Mouse (Mus musculus) embryonic facial prominence, embryonic 14.5 days (tissue): ENCODE measurements at regions not wholly inside any gene's neighbourhood (a gene's known extent, or its start where the extent isn't known, plus 50 kb on each side); places are given as distances from the start of the nearest gene placed in this dataset.

Experiments used
- ATAC-seq: fragments of 200-750 bp; cut with Nextera tagmentation; 2 replicates; pipeline ENCODE4 v1.8.0; 2017; ENCODE audit warnings: low read depth, moderate number of reproducible peaks, moderate TSS enrichment
- DNase-seq: peaks from one replicate; pipeline ENCODE4 v3.0.0-alpha.2; 2015; ENCODE audit warnings: low spot score
- H3K27ac ChIP-seq: fragments of 300-500 bp; sonication (generic); replicated peaks from 2 replicates; pipeline ENCODE4 v1.5.1; 2014; ENCODE audit warnings: low read depth, mild to moderate bottlenecking, low read length, moderate library complexity
- H3K27me3 ChIP-seq: fragments of 300-500 bp; sonication (generic); replicated peaks from 2 replicates; pipeline ENCODE4 v1.6.1; 2014; ENCODE audit warnings: low read length; ENCODE audit not compliant: control insufficient read depth, insufficient read depth
- H3K36me3 ChIP-seq: fragments of 300-500 bp; sonication (generic); 2 replicates; pipeline ENCODE4 v1.6.1; 2014; ENCODE audit warnings: low read length, mixed read lengths; ENCODE audit not compliant: control insufficient read depth, insufficient read depth
- H3K4me1 ChIP-seq: fragments of 300-500 bp; sonication (generic); 2 replicates; pipeline ENCODE4 v1.6.1; 2014; ENCODE audit warnings: antibody characterized with exemption, low read length; ENCODE audit not compliant: control insufficient read depth, insufficient read depth
- H3K4me2 ChIP-seq: fragments of 300-500 bp; sonication (generic); 2 replicates; pipeline ENCODE4 v1.6.1; 2014; ENCODE audit warnings: low read depth, mild to moderate bottlenecking, low read length, moderate library complexity, mixed read lengths
- H3K4me3 ChIP-seq: fragments of 300-500 bp; sonication (generic); 2 replicates; pipeline ENCODE4 v1.5.1; 2014; ENCODE audit warnings: low read depth, mild to moderate bottlenecking, low read length
- H3K9ac ChIP-seq: fragments of 300-500 bp; sonication (generic); 2 replicates; pipeline ENCODE4 v1.6.1; 2014; ENCODE audit warnings: low read depth, mild to moderate bottlenecking, low read length, moderate library complexity, mixed read lengths
- H3K9me3 ChIP-seq: fragments of 300-500 bp; sonication (generic); 2 replicates; pipeline ENCODE4 v1.6.1; 2016; ENCODE audit warnings: low read length; ENCODE audit not compliant: control insufficient read depth
- WGBS: fragments of 180-500 bp; shearing (Covaris S2); extraction: QIAGEN DNeasy Blood & Tissue Kit; methylation state at CpG from one replicate; pipeline ENCODE4 v1.1.7; 2014; 5-methylcytosine and 5-hydroxymethylcytosine counted together

DNA sequence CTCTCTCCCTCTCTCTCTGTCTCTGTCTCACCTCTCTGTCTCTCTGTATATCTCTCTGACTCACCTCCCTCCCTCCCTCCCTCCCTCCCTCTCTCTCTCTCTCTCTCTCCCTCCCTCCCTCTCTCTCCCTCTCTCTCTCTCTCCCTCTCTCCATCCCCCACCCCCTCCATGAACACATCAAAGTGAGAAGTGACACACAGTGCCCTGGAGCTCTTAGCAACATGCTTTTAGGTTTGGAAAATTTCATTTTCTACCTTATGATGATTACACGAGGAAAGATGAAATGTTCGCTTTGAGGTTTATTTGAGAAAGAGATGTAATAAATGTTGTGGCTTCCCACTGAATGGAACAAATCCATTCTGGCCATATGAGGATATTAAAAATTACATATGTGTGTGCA lies 95.6 kb upstream of the Smarca2 start:
- Histone ChIP-seq H3K9ac (no peak overlapping the region), H3K36me3 (no peaks in the 10 kb centered on the region), H3K27me3 (no peaks in the 10 kb centered on the region), H3K27ac (no peak overlapping the region), H3K4me2 (no peak overlapping the region), H3K9me3 (0 out of 2 replicates have a peak, but pooled peaks cover 7% of the 10 kb centered on the region), H3K4me1 (peaks cover 15% of the 10 kb centered on the region), H3K4me3 (no peak overlapping the region)
- WGBS: 51% methylated on average over 2 of the region's 2 CpGs
- ATAC-seq (no peak), DNase-seq (peak; percentile 6)

DNA sequence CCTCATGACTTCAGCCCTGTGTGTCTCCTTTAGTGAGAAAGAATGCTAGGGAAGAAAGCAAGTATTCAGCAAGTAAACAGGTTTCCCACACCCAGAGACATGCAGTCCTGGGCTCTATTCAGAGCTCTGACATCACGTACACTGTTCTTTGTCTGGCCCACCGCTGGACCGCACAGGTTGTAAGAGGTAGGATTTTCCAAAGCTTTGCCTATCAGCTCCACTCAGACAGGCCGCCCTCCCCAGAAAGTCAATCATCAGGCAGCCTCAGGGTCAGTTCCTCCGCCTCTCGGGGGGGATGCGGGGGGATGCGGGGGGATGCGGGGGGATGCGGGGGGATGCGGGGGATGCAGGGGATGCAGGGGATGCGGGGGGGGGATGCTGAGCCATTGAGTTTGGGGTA lies 94.7 kb upstream of the Smarca2 start:
- Histone ChIP-seq H3K27me3 (no peaks in the 10 kb centered on the region), H3K9ac (peak overlapping the region; percentile 30; the same call in 1 of the 2 replicates), H3K4me3 (no peak overlapping the region), H3K9me3 (0 out of 2 replicates have a peak, but pooled peaks cover 2% of the 10 kb centered on the region), H3K4me2 (no peak overlapping the region), H3K36me3 (no peaks in the 10 kb centered on the region), H3K4me1 (peaks cover 15% of the 10 kb centered on the region), H3K27ac (0 out of 2 replicates have a peak overlapping the region, but pooled peaks have one; percentile 44)
- WGBS: 65% methylated on average over 9 of the region's 12 CpGs
- DNase-seq (peak; percentile 16), ATAC-seq (no peak; the same call in 1 of the 2 replicates)

DNA sequence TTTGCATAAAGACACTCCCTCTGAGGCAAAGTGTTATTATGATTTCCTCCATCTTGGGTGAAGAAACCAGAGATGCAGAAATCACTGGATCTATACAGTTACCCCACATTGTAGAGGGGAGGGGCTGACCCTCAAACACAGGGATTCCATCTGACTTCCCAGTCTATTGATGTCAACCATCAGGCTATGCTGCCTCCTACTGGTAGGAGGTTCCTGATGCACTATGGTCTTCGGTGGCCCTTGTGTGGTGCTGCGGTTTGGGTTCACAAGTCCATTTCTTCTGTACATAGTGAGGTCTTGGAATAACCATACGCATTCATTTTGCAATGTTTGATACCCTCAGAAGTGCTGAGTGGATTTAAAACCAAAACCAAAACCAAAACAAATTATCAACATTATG lies 94.0 kb upstream of the Smarca2 start:
- H3K4me1 ChIP-seq: peaks cover 15% of the 10 kb centered on the region
- no peak overlapping the region for H3K27ac ChIP-seq
- H3K4me3 ChIP-seq: no peak overlapping the region
- no peaks in the 10 kb centered on the region for H3K9me3 ChIP-seq
- H3K27me3 ChIP-seq: no peaks in the 10 kb centered on the region
- no peak overlapping the region for H3K4me2 ChIP-seq
- DNase-seq: no peak
- WGBS: 93% methylated on average over 3 of the region's 3 CpGs
- no peak overlapping the region for H3K9ac ChIP-seq
- no peak for ATAC-seq
- H3K36me3 ChIP-seq: no peaks in the 10 kb centered on the region

DNA sequence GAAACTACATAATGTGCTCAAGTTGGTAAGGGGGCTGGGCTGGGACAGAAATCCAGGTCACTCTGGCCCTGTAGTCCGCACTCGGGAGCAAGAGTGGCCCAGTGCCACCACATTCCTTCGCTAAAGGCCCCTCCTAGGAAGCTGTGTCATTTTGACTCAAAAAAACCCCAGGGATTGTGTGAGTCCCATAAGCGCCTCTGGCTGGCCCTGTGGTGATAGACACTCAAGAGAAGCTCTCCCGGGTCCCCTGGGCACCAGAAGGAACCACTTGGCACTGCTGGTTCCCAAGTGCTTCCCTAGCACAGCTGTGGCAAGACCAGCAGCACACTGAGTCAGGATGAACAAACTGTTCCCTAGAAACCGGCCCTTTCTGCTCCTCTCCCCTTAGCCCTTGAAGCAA lies 93.1 kb upstream of the Smarca2 start:
- Histone ChIP-seq H3K36me3 (no peaks in the 10 kb centered on the region), H3K9ac (no peak overlapping the region), H3K27me3 (no peaks in the 10 kb centered on the region), H3K9me3 (no peaks in the 10 kb centered on the region), H3K4me3 (no peak overlapping the region), H3K4me1 (peaks cover 15% of the 10 kb centered on the region), H3K27ac (no peak overlapping the region), H3K4me2 (no peak overlapping the region)
- 76% methylated on average over 6 of the region's 6 CpGs for WGBS
- no peak for ATAC-seq
- DNase-seq: no peak

DNA sequence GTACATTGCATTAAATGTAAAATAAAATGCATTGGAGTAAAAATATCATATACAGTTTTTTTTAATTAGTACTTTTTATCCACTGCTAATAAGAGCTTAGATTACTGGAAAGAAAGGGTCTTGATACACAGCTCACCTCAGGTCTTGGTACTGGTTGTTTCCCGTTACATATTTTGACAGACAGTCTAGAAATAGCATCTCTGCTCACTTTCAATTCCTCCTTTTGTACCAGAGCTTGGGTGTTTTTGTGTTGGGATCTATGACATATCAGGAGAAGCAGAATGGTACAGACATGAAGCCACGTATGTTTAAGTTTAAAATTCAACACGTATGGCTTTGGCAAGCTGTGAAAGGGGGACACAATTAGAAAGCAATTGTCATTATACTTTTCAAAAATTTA lies 80.3 kb upstream of the Smarca2 start:
- Histone ChIP-seq H3K27ac (no peak overlapping the region), H3K27me3 (no peaks in the 10 kb centered on the region), H3K4me3 (no peak overlapping the region), H3K4me2 (no peak overlapping the region), H3K9ac (no peak overlapping the region), H3K9me3 (no peaks in the 10 kb centered on the region), H3K4me1 (no peaks in the 10 kb centered on the region), H3K36me3 (no peaks in the 10 kb centered on the region)
- DNase-seq (no peak), ATAC-seq (no peak)
- WGBS: 81% methylated on average over 3 of the region's 3 CpGs

DNA sequence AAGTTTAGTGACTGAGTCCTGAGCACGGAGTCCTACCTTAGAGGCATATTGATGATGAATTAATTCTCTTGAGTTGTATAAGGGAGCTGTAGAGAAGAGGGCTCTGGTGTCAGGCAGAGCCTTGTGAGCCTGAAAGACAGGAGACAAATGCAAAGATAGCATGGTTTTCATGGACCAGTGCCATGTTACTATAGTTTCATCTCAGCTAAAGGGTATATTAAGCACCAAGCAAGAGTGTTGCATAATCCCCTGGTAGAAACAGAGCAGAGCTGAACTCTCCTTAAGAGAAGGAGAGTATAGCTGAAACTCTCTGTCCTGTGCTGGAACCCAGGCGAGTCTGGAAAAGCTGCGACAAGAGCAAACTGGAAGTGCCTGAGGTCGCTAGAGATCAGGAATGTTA lies 73.5 kb upstream of the Smarca2 start:
- no peaks in the 10 kb centered on the region for H3K36me3 ChIP-seq
- no peak overlapping the region for H3K9ac ChIP-seq
- H3K27ac ChIP-seq: no peak overlapping the region
- WGBS: 74% methylated on average over 4 of the region's 4 CpGs
- no peaks in the 10 kb centered on the region for H3K27me3 ChIP-seq
- ATAC-seq: no peak
- no peaks in the 10 kb centered on the region for H3K9me3 ChIP-seq
- no peak overlapping the region for H3K4me3 ChIP-seq
- H3K4me1 ChIP-seq: no peaks in the 10 kb centered on the region
- no peak overlapping the region for H3K4me2 ChIP-seq
- no peak for DNase-seq

DNA sequence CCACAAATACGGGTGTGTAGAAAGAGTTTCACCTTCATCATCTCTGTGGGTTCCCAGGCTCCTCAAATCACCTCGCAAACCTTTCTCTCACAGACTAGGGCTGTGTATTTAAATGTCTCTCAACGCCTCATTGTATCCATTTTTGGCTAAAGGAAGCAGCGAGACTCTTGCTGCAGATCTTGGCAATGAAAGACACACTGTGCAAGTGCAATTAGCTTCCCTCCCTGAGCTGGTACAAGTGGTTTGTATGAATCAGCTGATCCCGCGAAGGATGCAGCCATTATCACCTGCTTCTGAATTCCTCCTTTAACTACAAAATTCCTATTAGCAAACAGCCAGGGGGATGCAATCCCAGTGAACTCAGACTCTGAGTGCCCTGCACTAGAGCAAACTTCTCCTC lies 72.3 kb upstream of the Smarca2 start:
- Histone ChIP-seq H3K36me3 (no peaks in the 10 kb centered on the region), H3K4me1 (0 out of 2 replicates have a peak, but pooled peaks cover under 1% of the 10 kb centered on the region), H3K9ac (no peak overlapping the region), H3K4me3 (no peak overlapping the region), H3K9me3 (no peaks in the 10 kb centered on the region), H3K27me3 (no peaks in the 10 kb centered on the region), H3K4me2 (no peak overlapping the region), H3K27ac (no peak overlapping the region)
- DNase-seq: no peak
- no peak for ATAC-seq
- WGBS: 59% methylated on average over 6 of the region's 6 CpGs

DNA sequence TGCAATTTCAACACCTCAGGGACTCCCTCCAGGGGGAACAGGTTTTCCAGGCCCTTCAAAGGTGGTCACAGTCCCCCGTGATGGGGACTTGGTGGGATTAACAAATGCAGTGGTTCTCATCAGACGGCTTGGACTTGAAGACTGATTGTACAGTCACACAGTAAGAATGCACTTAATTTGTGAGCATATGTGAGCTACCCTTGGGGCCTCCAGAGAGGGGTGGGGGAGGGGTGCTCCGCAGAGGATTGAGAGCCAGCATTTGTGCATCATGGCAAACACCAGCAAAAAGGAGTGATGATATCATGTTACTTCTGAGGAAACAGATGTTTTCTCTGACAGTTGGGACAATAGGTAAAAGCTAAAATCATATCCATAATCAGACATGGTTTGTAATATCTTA lies 59.2 kb upstream of the Smarca2 start:
- no peak overlapping the region for H3K4me2 ChIP-seq
- peak; percentile 38; the same call in 1 of the 2 replicates for ATAC-seq
- no peak overlapping the region for H3K27ac ChIP-seq
- peaks cover 42% of the 10 kb centered on the region for H3K4me1 ChIP-seq
- no peak overlapping the region for H3K4me3 ChIP-seq
- H3K9ac ChIP-seq: no peak overlapping the region
- H3K36me3 ChIP-seq: no peaks in the 10 kb centered on the region
- WGBS: 12% methylated on average over 3 of the region's 3 CpGs
- DNase-seq: peak; percentile 79
- no peaks in the 10 kb centered on the region for H3K27me3 ChIP-seq
- H3K9me3 ChIP-seq: 0 out of 2 replicates have a peak, but pooled peaks cover 8% of the 10 kb centered on the region

DNA sequence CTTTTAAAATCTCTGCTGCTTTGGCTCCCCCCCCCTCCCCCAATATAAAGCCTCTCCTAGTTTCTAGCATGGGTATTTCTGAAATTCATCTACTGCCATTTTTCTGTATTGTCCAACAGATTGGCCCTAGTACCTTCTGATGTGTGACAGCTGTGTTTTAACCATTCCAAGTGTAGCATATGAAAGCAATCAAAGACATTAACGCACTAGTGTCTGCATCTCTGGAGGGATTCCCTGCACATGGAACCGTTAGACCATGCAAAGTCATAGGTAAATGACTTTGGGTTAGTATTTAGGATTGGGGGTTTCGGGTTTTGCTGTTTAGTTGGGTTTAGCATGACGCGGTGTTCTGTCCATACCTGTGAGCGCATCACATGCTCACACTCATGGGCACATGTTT lies 57.3 kb upstream of the Smarca2 start:
- Histone ChIP-seq H3K9ac (no peak overlapping the region), H3K4me3 (no peak overlapping the region; the same call in 1 of the 2 replicates), H3K27ac (peak overlapping the region; percentile 87), H3K27me3 (no peaks in the 10 kb centered on the region), H3K4me2 (peak overlapping the region; percentile 44), H3K36me3 (no peaks in the 10 kb centered on the region), H3K9me3 (0 out of 2 replicates have a peak, but pooled peaks cover under 1% of the 10 kb centered on the region), H3K4me1 (peaks cover 42% of the 10 kb centered on the region)
- WGBS: 49% methylated on average over 6 of the region's 6 CpGs
- no peak for ATAC-seq
- DNase-seq: peak; percentile 54
